Mouse (Mus musculus) left cerebral cortex, postnatal 4 days (tissue): ENCODE measurements around the gene Ptchd1. TPM values are rescaled to one million over a fixed set of nuclear protein-coding genes. Genes with fewer than 3 reads are reported as not detected.

Source experiments
- total RNA-seq, 2 experiments: library from RNA; stranded (reverse); gene quantifications; 2 replicates each; pipeline ENCODE4 v1.2.3; 2021

Ptchd1 gene
- total RNA-seq, 2 experiments from 2014 or later, result 19.9 to 24.1 TPM

Other genes starting within 250 kb of the Ptchd1 start
- gene Gm15155, start 927 bp upstream of the Ptchd1 start, total RNA-seq, result 1 to 10 TPM in 1 of 2 experiments, not detected in 1; 1.2 TPM